In the genomic region with DNA sequence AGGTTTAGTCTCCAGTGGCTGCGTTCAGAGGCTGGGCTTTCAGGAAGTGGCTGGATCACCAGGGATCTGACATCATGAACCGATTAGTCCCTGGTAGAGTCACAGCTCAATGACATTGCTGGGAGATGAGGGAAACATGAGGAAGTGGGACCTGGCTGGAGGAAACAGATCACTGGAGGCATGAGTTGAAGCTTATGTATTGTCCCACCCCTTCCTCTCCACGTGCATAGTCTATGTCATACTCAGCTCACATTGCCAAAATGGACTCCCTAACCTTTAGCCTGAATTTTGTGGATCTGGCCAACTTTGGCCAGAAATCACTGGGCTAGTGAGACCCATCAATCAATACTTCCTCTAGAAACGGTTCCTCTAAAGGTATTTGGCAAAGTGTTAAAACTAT, we compare ENCODE assay signal across 19 mouse cellular contexts. TPM values are rescaled to one million over a fixed set of nuclear protein-coding genes. Genes with fewer than 3 reads are reported as not detected.
"Had no signal": no experiment of that assay in that cellular context is flagged by ENCODE, and none has a peak within 500 bp of the region (broad histone marks: within the 10 kb centered on the region; RNA-seq: fewer than 3 reads in every experiment).

No protein-coding gene starts in this region.

- H3K9me3 ChIP-seq: limb, embryonic 15.5 days; lung, embryonic 15.5 days; midbrain, embryonic 13.5 days had no signal

- H3K4me2 ChIP-seq: limb, embryonic 12.5 days; limb, embryonic 15.5 days; lung, embryonic 15.5 days; midbrain, embryonic 13.5 days; neural tube, embryonic 13.5 days had no signal

- H3K27ac ChIP-seq: limb, embryonic 12.5 days; limb, embryonic 15.5 days; liver, embryonic 14.5 days; lung, embryonic 15.5 days; midbrain, embryonic 13.5 days; neural tube, embryonic 13.5 days had no signal

- H3K4me3 ChIP-seq: limb, embryonic 12.5 days; limb, embryonic 15.5 days; lung, embryonic 15.5 days; midbrain, embryonic 13.5 days; myocyte; neural tube, embryonic 13.5 days had no signal

- DNase-seq: kidney, adult 18-20 months; kidney, adult 9 months; kidney, postnatal 14 days; kidney, postnatal 4 days; left cerebral cortex, postnatal 4 days; lung, postnatal 10 days; retina, postnatal 1 day; right cerebral cortex, postnatal 25 days; thymus, postnatal 36 days had no signal

- H3K9ac ChIP-seq: limb, embryonic 12.5 days; limb, embryonic 15.5 days; liver, embryonic 14.5 days; lung, embryonic 15.5 days; midbrain, embryonic 13.5 days; neural tube, embryonic 13.5 days had no signal

- H3K36me3 ChIP-seq: limb, embryonic 12.5 days; limb, embryonic 15.5 days; lung, embryonic 15.5 days; midbrain, embryonic 13.5 days; neural tube, embryonic 13.5 days had no signal

- ATAC-seq: intestine, embryonic 16.5 days; midbrain, embryonic 13.5 days; midbrain, embryonic 16.5 days had no signal

RNA-seq across cellular contexts. Expression of a gene that starts 5.4 kb away (rescaled TPM):
- total RNA-seq: monocyte, adult 5-6 weeks had no signal
